Mouse (Mus musculus): ENCODE measurements around the gene Adar. TPM values are rescaled to one million over a fixed set of nuclear protein-coding genes. Genes with fewer than 3 reads are reported as not detected.

Gene Adar
- polyA plus RNA-seq, 1 experiment from 2014 or later, result 15.1 TPM

- 70% methylated on average over 7 of the region's 7 CpGs for WGBS
- no peaks in the 10 kb centered on the region for H3K4me1 ChIP-seq (replicated peaks; ENCODE audit: control insufficient read depth, insufficient read depth, low read length)
- H3K4me3 ChIP-seq (ENCODE audit: low read depth, low read length), result no peak overlapping the region
- DNase-seq (ENCODE audit: low spot score) (no peak), ATAC-seq (ENCODE audit: low FRiP score) (peak; percentile 65; the same call in 1 of the 2 replicates)
- no peaks in the 10 kb centered on the region for H3K36me3 ChIP-seq (ENCODE audit: control insufficient read depth, insufficient read depth, low read length)
- H3K4me2 ChIP-seq (replicated peaks; ENCODE audit: low read depth, low read length), result no peak overlapping the region
- H3K9me3 ChIP-seq (ENCODE audit: control insufficient read depth, low read length), result no peaks in the 10 kb centered on the region
- no peak overlapping the region for H3K9ac ChIP-seq (ENCODE audit: low read depth, low read length)
- H3K27me3 ChIP-seq (ENCODE audit: control insufficient read depth, insufficient read depth, low read length), result no peaks in the 10 kb centered on the region
- H3K27ac ChIP-seq (ENCODE audit: low read depth, low read length), result 0 out of 2 replicates have a peak overlapping the region, but pooled peaks have one; percentile 11
Observed at GRCm38 (mm10) chr3:89723400-89724084, 8.7 kb downstream of the Adar start.

- no peak overlapping the region for H3K9ac ChIP-seq (ENCODE audit: low read depth, low read length)
- H3K4me1 ChIP-seq (replicated peaks; ENCODE audit: control insufficient read depth, insufficient read depth, low read length), result no peaks in the 10 kb centered on the region
- no peaks in the 10 kb centered on the region for H3K36me3 ChIP-seq (ENCODE audit: control insufficient read depth, insufficient read depth, low read length)
- no peak overlapping the region for H3K4me3 ChIP-seq (ENCODE audit: low read depth, low read length)
- H3K9me3 ChIP-seq (ENCODE audit: control insufficient read depth, low read length), result no peaks in the 10 kb centered on the region
- H3K4me2 ChIP-seq (replicated peaks; ENCODE audit: low read depth, low read length), result no peak overlapping the region
- no peaks in the 10 kb centered on the region for H3K27me3 ChIP-seq (ENCODE audit: control insufficient read depth, insufficient read depth, low read length)
- peak; percentile 29 for DNase-seq (ENCODE audit: low spot score)
- no peak overlapping the region for H3K27ac ChIP-seq (ENCODE audit: low read depth, low read length)
- no peak for ATAC-seq (ENCODE audit: low FRiP score)
- 22% methylated on average over 4 of the region's 4 CpGs for WGBS
Observed at GRCm38 (mm10) chr3:89727028-89727427, 12.2 kb downstream of the Adar start.

- no peak overlapping the region for H3K27ac ChIP-seq (ENCODE audit: low read depth, low read length)
- no peak for ATAC-seq (ENCODE audit: low FRiP score)
- no peaks in the 10 kb centered on the region for H3K27me3 ChIP-seq (ENCODE audit: control insufficient read depth, insufficient read depth, low read length)
- WGBS, result 86% methylated on average over 2 of the region's 2 CpGs
- no peak overlapping the region for H3K9ac ChIP-seq (ENCODE audit: low read depth, low read length)
- DNase-seq (ENCODE audit: low spot score), result no peak
- no peak overlapping the region for H3K4me3 ChIP-seq (ENCODE audit: low read depth, low read length)
- H3K36me3 ChIP-seq (ENCODE audit: control insufficient read depth, insufficient read depth, low read length), result no peaks in the 10 kb centered on the region
- no peaks in the 10 kb centered on the region for H3K9me3 ChIP-seq (ENCODE audit: control insufficient read depth, low read length)
- H3K4me2 ChIP-seq (replicated peaks; ENCODE audit: low read depth, low read length), result no peak overlapping the region
- H3K4me1 ChIP-seq (replicated peaks; ENCODE audit: control insufficient read depth, insufficient read depth, low read length), result no peaks in the 10 kb centered on the region
Observed at GRCm38 (mm10) chr3:89728848-89729247, 14.0 kb downstream of the Adar start.

DNA sequence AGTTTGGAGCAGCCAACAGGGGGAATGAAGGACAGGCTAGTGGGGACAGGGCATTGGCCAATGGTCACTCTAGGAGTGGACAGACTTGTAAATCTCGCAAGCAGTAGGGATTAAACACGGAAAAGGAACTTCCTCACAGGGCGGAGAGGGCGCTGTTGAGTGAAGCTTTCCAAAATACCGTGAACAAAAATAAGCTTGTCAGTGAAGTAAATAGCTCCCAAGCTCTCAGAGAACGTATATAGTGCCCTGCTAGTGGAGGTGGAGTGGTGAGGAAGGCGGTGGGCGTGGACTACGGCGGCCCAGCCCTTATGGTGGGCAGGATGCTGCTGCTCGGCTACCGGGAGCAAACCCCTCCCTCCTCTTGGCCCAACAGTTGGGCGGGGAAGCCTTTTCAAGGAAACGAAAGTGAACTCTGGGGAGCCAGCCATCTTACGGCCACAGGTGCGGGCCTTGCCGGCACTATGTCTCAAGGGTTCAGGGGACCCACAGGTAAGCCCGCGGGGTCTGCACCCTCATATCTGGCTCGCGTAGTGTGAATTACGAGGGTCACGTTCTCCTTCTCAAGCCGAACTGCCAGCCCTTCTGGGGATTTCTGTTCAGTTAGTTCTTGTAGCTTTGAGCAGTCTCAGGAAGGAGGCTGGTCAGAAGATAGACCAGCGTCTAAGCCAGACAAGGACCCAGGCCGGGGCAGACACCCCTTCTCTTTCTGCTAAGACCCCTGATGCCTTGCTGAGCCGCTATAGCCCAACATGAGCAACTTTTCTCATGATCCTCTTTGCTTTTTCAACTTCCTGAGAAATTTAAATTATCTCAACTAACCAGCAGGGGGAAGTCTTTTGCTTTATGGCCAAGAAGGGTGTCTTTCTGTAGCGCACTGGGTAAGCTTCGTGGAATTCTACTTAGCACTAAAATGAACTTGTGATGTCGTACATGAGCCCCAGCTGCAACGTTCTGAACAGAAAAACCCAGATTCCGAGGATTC lies 15.8 kb downstream of the Adar start:
- Histone ChIP-seq H3K9me3 (ENCODE audit: control insufficient read depth, low read length) (no peaks in the 10 kb centered on the region), H3K4me3 (ENCODE audit: low read depth, low read length) (peak overlapping the region; percentile 35), H3K27me3 (ENCODE audit: control insufficient read depth, insufficient read depth, low read length) (no peaks in the 10 kb centered on the region), H3K4me1 (replicated peaks; ENCODE audit: control insufficient read depth, insufficient read depth, low read length) (no peaks in the 10 kb centered on the region), H3K27ac (ENCODE audit: low read depth, low read length) (0 out of 2 replicates have a peak overlapping the region, but pooled peaks have one; percentile 14), H3K4me2 (replicated peaks; ENCODE audit: low read depth, low read length) (peak overlapping the region; percentile 63), H3K36me3 (ENCODE audit: control insufficient read depth, insufficient read depth, low read length) (no peaks in the 10 kb centered on the region), H3K9ac (ENCODE audit: low read depth, low read length) (peak overlapping the region; percentile 38)
- ATAC-seq (ENCODE audit: low FRiP score) (peak; percentile 76), DNase-seq (ENCODE audit: low spot score) (peak; percentile 66)
- WGBS, result 4% methylated on average over 32 of the region's 32 CpGs

DNA sequence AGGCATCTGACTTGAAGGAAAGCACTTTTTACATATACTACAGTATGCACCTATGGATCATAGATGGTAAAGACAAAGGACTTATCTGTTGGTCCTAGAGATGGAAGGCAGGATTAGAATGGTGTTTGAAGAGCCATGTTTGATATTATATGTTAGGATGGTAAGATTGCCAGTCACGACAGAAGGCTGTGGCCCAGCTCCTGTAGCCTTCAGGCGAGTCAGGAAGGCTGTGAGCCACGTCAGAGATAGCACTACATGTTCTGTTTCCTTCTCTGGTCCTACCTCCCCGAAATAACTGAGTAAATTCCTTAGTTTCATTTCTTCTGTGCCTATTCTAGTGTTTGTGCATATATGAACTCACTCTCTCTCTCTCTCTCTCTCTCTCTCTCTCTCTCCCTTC lies 17.3 kb downstream of the Adar start:
- Histone ChIP-seq H3K27ac (ENCODE audit: low read depth, low read length) (no peak overlapping the region), H3K9me3 (ENCODE audit: control insufficient read depth, low read length) (no peaks in the 10 kb centered on the region), H3K4me1 (replicated peaks; ENCODE audit: control insufficient read depth, insufficient read depth, low read length) (no peaks in the 10 kb centered on the region), H3K4me3 (ENCODE audit: low read depth, low read length) (no peak overlapping the region), H3K36me3 (ENCODE audit: control insufficient read depth, insufficient read depth, low read length) (no peaks in the 10 kb centered on the region), H3K9ac (ENCODE audit: low read depth, low read length) (no peak overlapping the region), H3K4me2 (replicated peaks; ENCODE audit: low read depth, low read length) (no peak overlapping the region), H3K27me3 (ENCODE audit: control insufficient read depth, insufficient read depth, low read length) (no peaks in the 10 kb centered on the region)
- ATAC-seq (ENCODE audit: low FRiP score), result no peak
- no peak for DNase-seq (ENCODE audit: low spot score)
- 89% methylated on average over 4 of the region's 4 CpGs for WGBS

GRCm38 (mm10) chr3:89738509-89738908 lies 23.7 kb downstream of the Adar start:
- 95% methylated on average over 6 of the region's 6 CpGs for WGBS
- no peak for DNase-seq (ENCODE audit: low spot score)
- Histone ChIP-seq H3K27ac (ENCODE audit: low read depth, low read length) (no peak overlapping the region), H3K4me3 (ENCODE audit: low read depth, low read length) (no peak overlapping the region), H3K9me3 (ENCODE audit: control insufficient read depth, low read length) (no peaks in the 10 kb centered on the region), H3K27me3 (ENCODE audit: control insufficient read depth, insufficient read depth, low read length) (no peaks in the 10 kb centered on the region), H3K4me2 (replicated peaks; ENCODE audit: low read depth, low read length) (no peak overlapping the region), H3K4me1 (replicated peaks; ENCODE audit: control insufficient read depth, insufficient read depth, low read length) (no peaks in the 10 kb centered on the region), H3K36me3 (ENCODE audit: control insufficient read depth, insufficient read depth, low read length) (peaks cover 8% of the 10 kb centered on the region; the same call in 1 of the 2 replicates), H3K9ac (ENCODE audit: low read depth, low read length) (no peak overlapping the region)
- no peak for ATAC-seq (ENCODE audit: low FRiP score)

DNA sequence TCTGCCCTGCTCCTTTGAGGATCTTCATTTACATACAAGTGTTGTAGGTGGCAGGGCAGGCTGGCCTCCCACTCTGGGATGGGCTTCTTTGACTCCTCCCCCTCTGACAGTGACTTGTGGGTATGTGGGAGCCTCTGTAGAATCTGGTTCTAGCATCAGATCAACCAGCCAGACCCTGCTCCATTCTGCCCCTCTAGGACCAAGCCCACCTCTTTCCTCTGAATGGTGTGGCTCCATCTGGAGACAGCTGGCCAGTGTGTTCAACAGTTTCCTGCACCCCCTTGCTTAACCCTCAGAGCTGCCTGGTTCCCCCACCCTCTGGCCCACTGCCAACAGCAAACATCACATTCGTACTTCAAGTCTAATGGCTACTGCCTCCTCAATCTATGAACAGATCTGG lies 37.5 kb downstream of the Adar start:
- Histone ChIP-seq H3K9ac (ENCODE audit: low read depth, low read length) (no peak overlapping the region), H3K4me2 (replicated peaks; ENCODE audit: low read depth, low read length) (no peak overlapping the region)
- WGBS, result 89% methylated on average over 1 of the region's 1 CpGs

DNA sequence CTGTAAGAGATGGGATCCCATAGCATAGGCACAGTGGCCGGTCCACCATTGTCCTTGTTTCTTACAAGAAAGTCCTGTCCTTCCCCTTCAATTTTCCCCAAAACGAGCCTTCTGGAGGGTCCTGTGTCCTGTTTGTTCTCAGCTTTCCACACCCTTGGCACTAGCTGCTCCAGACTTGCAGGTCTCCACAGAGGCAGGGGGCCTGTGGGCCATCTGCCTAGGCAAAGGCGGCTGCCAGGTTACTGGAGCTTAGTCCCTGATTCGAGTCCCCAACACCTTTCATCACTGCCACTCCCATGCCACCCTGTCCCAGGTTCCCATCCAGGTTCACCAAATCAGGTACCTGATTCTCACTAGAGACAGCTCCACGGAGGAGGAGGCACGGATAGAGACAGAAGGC lies 40.5 kb downstream of the Adar start:
- 84% methylated on average over 6 of the region's 6 CpGs for WGBS
- Histone ChIP-seq H3K36me3 (ENCODE audit: control insufficient read depth, insufficient read depth, low read length) (peaks cover 5% of the 10 kb centered on the region; the same call in 1 of the 2 replicates), H3K27me3 (ENCODE audit: control insufficient read depth, insufficient read depth, low read length) (no peaks in the 10 kb centered on the region), H3K9ac (ENCODE audit: low read depth, low read length) (no peak overlapping the region), H3K4me1 (replicated peaks; ENCODE audit: control insufficient read depth, insufficient read depth, low read length) (no peaks in the 10 kb centered on the region; the same call in 1 of the 2 replicates), H3K27ac (ENCODE audit: low read depth, low read length) (no peak overlapping the region), H3K9me3 (ENCODE audit: control insufficient read depth, low read length) (no peaks in the 10 kb centered on the region), H3K4me2 (replicated peaks; ENCODE audit: low read depth, low read length) (no peak overlapping the region), H3K4me3 (ENCODE audit: low read depth, low read length) (no peak overlapping the region)
- no peak for DNase-seq (ENCODE audit: low spot score)
- no peak for ATAC-seq (ENCODE audit: low FRiP score)

More for the DNA sequence above, 37.5 kb downstream of the Adar start:
- no peak overlapping the region for H3K27ac ChIP-seq (ENCODE audit: low read depth, low read length)
- peaks cover 8% of the 10 kb centered on the region; the same call in 1 of the 2 replicates for H3K36me3 ChIP-seq (ENCODE audit: control insufficient read depth, insufficient read depth, low read length)
- no peak overlapping the region for H3K4me3 ChIP-seq (ENCODE audit: low read depth, low read length)
- no peaks in the 10 kb centered on the region for H3K27me3 ChIP-seq (ENCODE audit: control insufficient read depth, insufficient read depth, low read length)
- ATAC-seq (ENCODE audit: low FRiP score) (no peak), DNase-seq (ENCODE audit: low spot score) (no peak)
- no peaks in the 10 kb centered on the region for H3K4me1 ChIP-seq (replicated peaks; ENCODE audit: control insufficient read depth, insufficient read depth, low read length)
- no peaks in the 10 kb centered on the region for H3K9me3 ChIP-seq (ENCODE audit: control insufficient read depth, low read length)
